Mouse (Mus musculus) testis, adult 2 months (tissue): Measurements from ENCODE around the gene Isyna1.
"Not testable (repeated sequence)": the region's sequence is repeated elsewhere in the genome, so short reads cannot be mapped to it uniquely, and the experiment has no call there.

ENCODE experiments used
- CTCF ChIP-seq: fragments of 200-500 bp; IDR thresholded peaks from 2 replicates; pipeline ENCODE4 v1.5.1; 2012; ENCODE audit warnings: low read depth, mild to moderate bottlenecking, inconsistent platforms, low read length, moderate library complexity; ENCODE audit not compliant: control insufficient read depth, insufficient read depth, insufficient replicate concordance
- POLR2A ChIP-seq: fragments of 200-500 bp; IDR thresholded peaks from 2 replicates; pipeline ENCODE4 v1.6.1; 2012; ENCODE audit warnings: low read depth, mild to moderate bottlenecking, inconsistent platforms, low read length, moderate library complexity; ENCODE audit not compliant: control insufficient read depth

DNA sequence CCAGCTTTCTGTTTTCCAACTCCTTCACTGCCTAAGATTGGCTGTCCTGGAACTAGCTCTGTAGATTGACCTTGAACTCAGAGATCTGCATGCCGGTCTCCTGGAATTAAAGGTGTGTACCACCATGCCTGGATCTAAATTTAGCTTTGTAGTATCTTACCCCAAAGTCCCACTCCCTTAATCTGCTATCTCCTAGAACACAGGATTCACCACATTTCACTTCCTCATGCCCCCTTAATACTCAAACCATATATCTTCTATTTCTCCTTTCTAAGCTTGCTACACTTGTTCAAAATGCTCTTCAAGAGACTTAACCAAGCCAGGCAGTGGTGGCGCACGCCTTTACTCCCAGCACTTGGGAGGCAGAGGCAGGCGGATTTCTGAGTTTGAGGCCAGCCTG, 6.2 kb upstream of the Isyna1 start:
- TF ChIP-seq CTCF, POLR2A: not testable (repeated sequence)
